ENCODE assay signal across 8 mouse cellular contexts in the genomic region with DNA sequence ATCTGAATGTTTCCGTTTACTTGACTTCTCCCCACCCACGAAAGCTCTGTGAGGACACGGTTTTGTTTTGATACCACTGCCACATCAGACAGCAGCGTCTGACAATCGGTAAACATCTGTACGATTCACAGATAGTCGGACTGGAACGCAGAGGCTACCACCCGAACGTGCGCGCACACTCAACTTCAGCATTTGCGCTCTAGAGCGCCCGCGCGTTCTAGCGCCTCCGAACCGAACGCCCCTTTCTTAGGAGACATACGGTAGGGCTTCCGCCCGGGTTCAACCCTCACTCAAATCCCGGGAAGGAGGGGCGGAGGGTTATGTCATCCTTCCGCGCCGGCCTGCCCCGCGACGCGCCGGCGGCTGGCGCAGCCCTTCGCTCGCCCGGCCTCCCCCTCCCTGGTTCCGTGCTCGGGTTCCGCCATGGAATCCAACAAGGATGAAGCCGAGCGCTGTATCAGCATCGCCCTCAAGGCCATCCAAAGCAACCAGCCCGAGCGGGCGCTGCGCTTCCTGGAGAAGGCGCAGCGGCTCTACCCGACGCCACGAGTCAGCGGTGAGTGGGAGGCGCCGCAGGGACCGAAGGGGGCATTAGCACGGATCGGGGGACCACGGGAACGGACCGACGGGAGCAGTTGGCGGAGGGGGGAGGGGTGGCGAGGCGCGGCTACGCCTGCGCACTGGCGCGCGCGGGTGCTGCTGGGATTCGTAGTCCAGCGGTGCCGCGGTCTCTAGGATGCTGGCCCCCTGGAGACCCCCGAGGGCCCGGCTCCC. TPM values are rescaled to one million over a fixed set of nuclear protein-coding genes. Genes with fewer than 3 reads are reported as not detected.
A peak's percentile ranks its signal among the peaks of the same experiment; 100 is the strongest.
DNase-seq lines count a peak whose midpoint lies in the region; ATAC-seq and TF ChIP-seq lines count a peak whose summit lies in the region.

A gene (plus strand): TSS at position 302 of the 774 bp plus-strand sequence.

- H3K27me3 ChIP-seq in forebrain, embryonic 10.5 days (ENCODE audit: poor library complexity, severe bottlenecking): no peaks in the 10 kb centered on the region
- no peaks in the 10 kb centered on the region for H3K27me3 ChIP-seq in heart, embryonic 15.5 days
- H3K27me3 ChIP-seq in liver, embryonic 14.5 days (ENCODE audit: control insufficient read depth, insufficient read depth, low read length): no peaks in the 10 kb centered on the region
- no peaks in the 10 kb centered on the region for H3K27me3 ChIP-seq in neural tube, embryonic 11.5 days (ENCODE audit: control insufficient read depth, insufficient read depth, low read length)
- no peaks in the 10 kb centered on the region for H3K27me3 ChIP-seq in stomach, postnatal 0 days (ENCODE audit: control insufficient read depth, insufficient read depth, low read length)

- peak; percentile 92 for ATAC-seq in heart, embryonic 15.5 days (replicated peaks; ENCODE audit: insufficient number of reproducible peaks, insufficient read depth, low FRiP score, low read depth)
- peak; percentile 82 for ATAC-seq in liver, embryonic 14.5 days (ENCODE audit: insufficient read depth)
- ATAC-seq in neural tube, embryonic 11.5 days (ENCODE audit: insufficient read depth, low FRiP score, low TSS enrichment): peak; percentile 92
- peak; percentile 92 for ATAC-seq in stomach, postnatal 0 days (ENCODE audit: low FRiP score, low TSS enrichment)

- H3K9me3 ChIP-seq in forebrain, embryonic 10.5 days: no peaks in the 10 kb centered on the region
- H3K9me3 ChIP-seq in heart, embryonic 15.5 days (replicated peaks): no peaks in the 10 kb centered on the region
- H3K9me3 ChIP-seq in liver, embryonic 14.5 days (ENCODE audit: control insufficient read depth, low read length): no peaks in the 10 kb centered on the region
- H3K9me3 ChIP-seq in neural tube, embryonic 11.5 days (ENCODE audit: control insufficient read depth, low read length): no peaks in the 10 kb centered on the region
- H3K9me3 ChIP-seq in stomach, postnatal 0 days (ENCODE audit: control insufficient read depth, low read length): no peaks in the 10 kb centered on the region

- TF ChIP-seq CTCF in liver, embryonic 14.5 days (IDR thresholded peaks at IDR 0.05; ENCODE audit: low read depth): 0 out of 2 replicates have a peak, but pooled peaks have one; percentile 18
- TF ChIP-seq CTCF in stomach, postnatal 0 days (IDR thresholded peaks at IDR 0.05; ENCODE audit: low read depth): no peak

- H3K27ac ChIP-seq in brown adipose tissue, adult 24 weeks (replicated peaks; ENCODE audit: low read depth, low read length): peak within 1 kb of the TSS; percentile 93
- H3K27ac ChIP-seq in forebrain, embryonic 10.5 days: peak within 1 kb of the TSS; percentile 100
- peak within 1 kb of the TSS; percentile 100 for H3K27ac ChIP-seq in heart, embryonic 15.5 days
- H3K27ac ChIP-seq in liver, embryonic 14.5 days: peak within 1 kb of the TSS; percentile 99
- H3K27ac ChIP-seq in neural tube, embryonic 11.5 days (ENCODE audit: low read depth, low read length): peak within 1 kb of the TSS; percentile 99
- peak within 1 kb of the TSS; percentile 100 for H3K27ac ChIP-seq in stomach, postnatal 0 days (replicated peaks)

- peak; percentile 59; the same call in 1 of the 2 replicates for TF ChIP-seq EP300 in liver, embryonic 14.5 days (IDR thresholded peaks at IDR 0.05; ENCODE audit: low read depth)
- no peak for TF ChIP-seq EP300 in stomach, postnatal 0 days (optimal IDR thresholded peaks at IDR 0.05)

- WGBS in forebrain, embryonic 10.5 days: under 1% methylated on average over 80 of the region's 80 CpGs
- under 1% methylated on average over 80 of the region's 80 CpGs for WGBS in heart, embryonic 15.5 days
- WGBS in liver, embryonic 14.5 days (ENCODE audit: insufficient replicate concordance): under 1% methylated on average over 74 of the region's 80 CpGs
- under 1% methylated on average over 79 of the region's 80 CpGs for WGBS in neural tube, embryonic 11.5 days
- under 1% methylated on average over 63 of the region's 80 CpGs for WGBS in stomach, postnatal 0 days

- peak within 1 kb of the TSS; percentile 73 for H3K4me2 ChIP-seq in heart, embryonic 15.5 days
- peak within 1 kb of the TSS; percentile 93 for H3K4me2 ChIP-seq in liver, embryonic 14.5 days (ENCODE audit: low read depth)
- peak within 1 kb of the TSS; percentile 74 for H3K4me2 ChIP-seq in neural tube, embryonic 11.5 days (ENCODE audit: low read depth)
- peak within 1 kb of the TSS; percentile 80 for H3K4me2 ChIP-seq in stomach, postnatal 0 days (replicated peaks; ENCODE audit: low read depth)

- peaks cover 17% of the 10 kb centered on the region for H3K36me3 ChIP-seq in forebrain, embryonic 10.5 days (replicated peaks)
- H3K36me3 ChIP-seq in heart, embryonic 15.5 days: no peaks in the 10 kb centered on the region
- no peaks in the 10 kb centered on the region; the same call in 1 of the 2 replicates for H3K36me3 ChIP-seq in liver, embryonic 14.5 days (replicated peaks; ENCODE audit: control insufficient read depth, insufficient read depth, low read depth)
- no peaks in the 10 kb centered on the region for H3K36me3 ChIP-seq in neural tube, embryonic 11.5 days (ENCODE audit: control insufficient read depth, insufficient read depth, low read length)
- no peaks in the 10 kb centered on the region for H3K36me3 ChIP-seq in stomach, postnatal 0 days (ENCODE audit: control insufficient read depth, insufficient read depth, low read length)

- peak within 1 kb of the TSS; percentile 95 for H3K9ac ChIP-seq in heart, embryonic 15.5 days
- peak within 1 kb of the TSS; percentile 100 for H3K9ac ChIP-seq in liver, embryonic 14.5 days (replicated peaks)
- H3K9ac ChIP-seq in neural tube, embryonic 11.5 days (ENCODE audit: low read length): peak within 1 kb of the TSS; percentile 99
- peak within 1 kb of the TSS; percentile 97 for H3K9ac ChIP-seq in stomach, postnatal 0 days (ENCODE audit: low read length)

- no peaks in the 10 kb centered on the region; the same call in 1 of the 2 replicates for H3K4me1 ChIP-seq in brown adipose tissue, adult 24 weeks (ENCODE audit: control insufficient read depth, insufficient read depth, insufficient read length, low read length)
- H3K4me1 ChIP-seq in forebrain, embryonic 10.5 days: peaks cover 19% of the 10 kb centered on the region
- H3K4me1 ChIP-seq in heart, embryonic 15.5 days (replicated peaks): peaks cover 15% of the 10 kb centered on the region
- H3K4me1 ChIP-seq in liver, embryonic 14.5 days (replicated peaks; ENCODE audit: control insufficient read depth in 2 of 2, insufficient read depth in 2 of 2, low read length in 1 of 2): peaks cover 48 to 50% of the 10 kb centered on the region in 2 experiments
- peaks cover 4% of the 10 kb centered on the region; the same call in 1 of the 2 replicates for H3K4me1 ChIP-seq in neural tube, embryonic 11.5 days (ENCODE audit: control insufficient read depth, insufficient read depth, low read length)
- H3K4me1 ChIP-seq in stomach, postnatal 0 days (replicated peaks; ENCODE audit: control insufficient read depth, insufficient read depth): peaks cover 3% of the 10 kb centered on the region; the same call in 1 of the 2 replicates

- peak within 1 kb of the TSS; percentile 85 for H3K4me3 ChIP-seq in brown adipose tissue, adult 24 weeks (ENCODE audit: insufficient read depth, low read depth, low read length)
- peak within 1 kb of the TSS; percentile 91 for H3K4me3 ChIP-seq in forebrain, embryonic 10.5 days
- H3K4me3 ChIP-seq in heart, embryonic 15.5 days: peak within 1 kb of the TSS; percentile 87
- H3K4me3 ChIP-seq in liver, embryonic 14.5 days (ENCODE audit: insufficient read depth in 1 of 2, low read depth in 2 of 2, low read length in 2 of 2): peak within 1 kb of the TSS; percentile 95 to 99
- peak within 1 kb of the TSS; percentile 89 for H3K4me3 ChIP-seq in neural tube, embryonic 11.5 days (ENCODE audit: low read depth, low read length)
- H3K4me3 ChIP-seq in stomach, postnatal 0 days (ENCODE audit: low read depth, low read length): peak within 1 kb of the TSS; percentile 96

- DNase-seq in CD4-positive, CD25-positive, alpha-beta regulatory T cell, adult 2 months (ENCODE audit: low read depth, low spot score): peak; percentile 95
- peak; percentile 93 for DNase-seq in forebrain, embryonic 10.5 days (ENCODE audit: extremely low spot score, low spot score)
- peak; percentile 93 to 97 for DNase-seq in kidney, postnatal 25 days
- peak; percentile 93 to 94 (median 93) for DNase-seq in liver, embryonic 14.5 days (ENCODE audit: low read depth in 3 of 3, low spot score in 3 of 3)
- DNase-seq in neural tube, embryonic 11.5 days (ENCODE audit: low spot score): peak; percentile 94
- DNase-seq in stomach, postnatal 0 days (ENCODE audit: low spot score): peak; percentile 94

RNA-seq across cellular contexts. Expression of the gene that starts here (rescaled TPM):
- polyA plus RNA-seq in brown adipose tissue, adult 24 weeks (2012; ENCODE audit: insufficient read depth, insufficient read length, missing spikeins): 21.7 and 21.9 TPM in 2 replicates
- polyA plus RNA-seq in forebrain, embryonic 10.5 days (2016; fragmentation: Nextera tagmentation; extraction: Ambion mirVana): 26.2 and 27.9 TPM in 2 replicates
- 17.8 and 23.3 TPM in 2 replicates for polyA plus RNA-seq in heart, embryonic 15.5 days (2015; fragmentation: Nextera tagmentation; extraction: Ambion mirVana)
- polyA plus RNA-seq in liver, embryonic 14.5 days (2012; rRNA removed): 9.5 and 12.4 TPM in 2 replicates
- polyA plus RNA-seq in liver, embryonic 14.5 days (2014; fragmentation: Nextera tagmentation; extraction: Ambion mirVana): 12.0 and 15.6 TPM in 2 replicates
- polyA plus RNA-seq in neural tube, embryonic 11.5 days (2014; fragmentation: Nextera tagmentation; extraction: Ambion mirVana): 24.9 and 27.3 TPM in 2 replicates
- polyA plus RNA-seq in stomach, postnatal 0 days (2015; fragmentation: Nextera tagmentation; extraction: Ambion mirVana): 17.4 and 19.0 TPM in 2 replicates

Comparison
In these comparisons a context has a peak if more than half of its experiments do, and no peak if none do; other contexts are left out.
1. Peak in every context shown above with its lines: DNase-seq, ATAC-seq, H3K4me3 ChIP-seq and H3K27ac ChIP-seq.